Mouse (Mus musculus): Measurements from ENCODE around the gene Arhgap8.
"Not testable (repeated sequence)": the region's sequence is repeated elsewhere in the genome, so short reads cannot be mapped to it uniquely, and the experiment has no call there.

The Arhgap8 gene

DNA sequence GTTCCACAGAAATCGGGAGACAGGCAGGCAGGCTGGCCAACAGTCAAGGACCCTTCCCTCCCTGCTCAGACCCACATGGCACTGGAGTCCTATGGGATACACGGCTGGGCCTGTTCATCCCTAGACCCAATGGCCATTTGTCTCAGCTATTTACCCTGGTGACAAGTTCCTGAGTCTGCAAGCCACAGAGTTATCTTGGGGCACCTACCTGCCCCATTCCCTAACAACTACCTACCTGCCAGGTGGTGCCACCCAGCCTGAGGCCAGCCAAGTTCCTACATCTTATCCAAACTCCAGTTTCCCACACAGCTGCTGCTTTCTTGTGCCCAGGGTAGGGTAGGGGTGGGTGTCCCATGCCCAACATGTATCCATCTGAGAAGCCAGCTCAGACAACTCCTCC lies 21.7 kb upstream of the Arhgap8 start:
- in situ Hi-C loops (cut with MseI, MboI), result no loop called here

DNA sequence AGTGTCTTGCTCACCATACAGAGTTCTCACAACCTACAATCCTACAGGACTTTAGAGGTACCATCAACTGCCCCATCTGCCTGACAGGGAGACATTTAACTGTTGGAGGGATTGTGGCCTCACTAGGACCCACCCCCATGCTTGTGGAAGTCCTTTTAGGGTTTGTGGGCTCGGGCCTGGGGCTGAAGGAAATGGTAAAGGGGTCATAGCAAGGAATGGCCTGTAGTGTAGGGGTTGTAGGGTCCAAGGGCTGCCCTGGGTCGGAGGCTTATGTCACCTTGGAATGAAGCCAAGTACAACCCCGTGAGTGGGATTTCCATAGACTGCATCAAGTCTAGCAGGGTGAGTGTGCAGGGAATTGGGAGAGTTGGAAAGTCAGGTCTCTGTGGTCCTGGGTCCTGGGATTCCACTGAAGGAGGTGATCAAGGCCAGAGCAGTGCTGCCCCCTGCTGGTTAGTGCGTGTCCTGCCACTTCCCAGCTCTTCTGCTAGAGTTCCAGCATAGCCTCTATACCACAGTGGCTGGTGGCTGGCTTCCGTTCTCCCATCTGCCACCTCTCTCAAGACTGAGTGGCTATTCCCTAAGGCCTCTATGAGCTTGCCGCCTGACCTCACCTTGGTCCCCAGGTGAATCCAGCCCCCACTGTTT lies 19.6 kb upstream of the Arhgap8 start:
- in situ Hi-C loops (cut with MseI, MboI), result no loop called here

DNA sequence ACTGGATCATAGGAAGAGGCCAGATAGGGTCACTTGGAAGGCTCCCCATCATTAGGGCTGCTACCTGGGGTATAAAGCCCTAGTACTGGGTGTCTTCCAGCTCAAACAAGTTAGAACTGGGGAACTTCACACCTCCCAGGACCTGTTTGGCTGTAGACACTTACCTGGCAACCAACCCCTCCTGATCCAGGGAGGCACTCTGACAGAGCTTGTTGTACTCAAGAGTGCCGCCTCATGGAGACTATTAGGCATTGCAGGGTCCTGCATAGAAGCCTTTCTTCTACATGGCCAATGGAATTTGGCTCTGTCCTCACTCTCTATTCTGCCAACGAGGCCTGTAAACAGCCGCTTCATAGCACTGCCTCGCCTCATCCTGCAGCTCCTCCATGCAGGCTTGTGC lies 17.9 kb upstream of the Arhgap8 start:
- in situ Hi-C loops (cut with MseI, MboI), result no loop called here

DNA sequence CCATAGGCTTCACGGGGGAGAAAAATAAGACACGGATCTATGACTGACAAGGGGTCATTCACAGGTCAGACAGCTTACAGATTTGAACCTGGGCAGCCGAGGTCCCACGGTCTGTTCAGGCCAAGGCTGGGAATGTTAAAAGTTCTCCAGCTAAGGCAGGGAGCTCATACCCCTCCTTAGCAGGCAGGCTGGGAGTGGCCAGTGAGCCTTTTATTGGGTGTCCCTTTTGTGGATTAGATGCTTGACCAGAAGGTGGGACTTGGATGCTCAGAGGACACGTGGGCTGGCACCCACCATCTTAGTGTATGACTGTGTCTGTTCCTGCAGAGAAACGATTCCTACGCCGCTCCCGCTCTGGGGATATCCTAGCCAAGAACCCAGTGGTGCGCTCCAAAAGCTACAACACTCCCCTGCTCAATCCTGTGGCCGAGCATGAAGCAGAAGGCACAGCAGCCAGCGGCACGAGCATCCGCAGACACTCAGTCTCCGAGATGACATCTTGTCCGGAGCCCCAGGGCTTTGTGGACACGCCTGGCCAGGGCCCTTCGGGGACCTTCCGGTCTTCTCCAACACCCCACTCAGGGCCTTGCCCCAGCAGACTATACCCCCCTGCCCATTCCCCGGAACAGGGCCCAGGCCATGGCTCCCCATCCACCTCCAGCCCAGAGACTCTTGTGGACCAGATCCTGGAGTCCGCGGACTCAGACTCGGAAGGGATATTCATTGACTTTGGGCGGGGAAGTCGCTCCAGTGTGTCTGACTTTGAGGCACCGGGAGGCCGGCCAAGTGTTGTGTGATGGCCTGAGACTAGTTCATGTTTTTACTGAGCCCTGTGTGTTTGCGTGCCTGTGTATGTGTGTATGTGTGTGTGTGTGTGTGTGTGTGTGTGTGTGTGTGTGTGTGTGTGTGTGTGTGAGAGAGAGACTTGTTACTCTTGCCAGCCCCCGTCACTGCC lies 17.2 kb upstream of the Arhgap8 start:
- in situ Hi-C loops (cut with MseI, MboI), result no loop called here

- in situ Hi-C loops (cut with MseI, MboI), result no loop called here
These were observed 15.9 kb upstream of the Arhgap8 start for GRCm38 (mm10) chr15:84703992-84704391.

DNA sequence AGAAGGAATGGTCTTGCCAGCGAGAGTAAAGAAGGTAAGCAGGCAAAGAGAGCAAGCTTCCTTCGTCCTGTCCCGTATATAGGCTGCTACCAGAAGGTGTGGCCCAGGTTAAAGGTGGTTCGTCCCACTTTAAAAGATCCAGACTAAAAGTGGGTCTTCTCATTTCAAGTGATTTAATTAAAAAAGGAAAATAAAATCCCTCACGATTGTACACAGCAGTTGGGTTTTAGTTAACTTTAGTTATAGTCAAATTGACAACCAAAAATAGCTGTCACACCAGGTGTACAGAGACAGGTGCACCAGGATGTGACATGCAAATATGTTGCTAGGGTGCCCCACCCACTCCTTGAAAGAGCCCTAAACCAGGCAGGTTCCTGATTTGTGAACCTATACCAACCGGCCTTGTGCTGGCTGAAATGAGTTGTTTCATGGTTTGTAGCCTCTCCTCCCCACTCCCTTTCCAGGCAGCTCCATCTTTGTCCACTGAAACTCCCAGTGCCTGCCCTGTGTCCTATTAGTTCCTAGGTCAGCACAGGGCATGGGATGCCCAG lies 14.4 kb upstream of the Arhgap8 start:
- in situ Hi-C loops (cut with MseI, MboI), result no loop called here

GRCm38 (mm10) chr15:84706983-84707619 lies 12.8 kb upstream of the Arhgap8 start:
- in situ Hi-C loops (cut with MseI, MboI), result no loop called here

DNA sequence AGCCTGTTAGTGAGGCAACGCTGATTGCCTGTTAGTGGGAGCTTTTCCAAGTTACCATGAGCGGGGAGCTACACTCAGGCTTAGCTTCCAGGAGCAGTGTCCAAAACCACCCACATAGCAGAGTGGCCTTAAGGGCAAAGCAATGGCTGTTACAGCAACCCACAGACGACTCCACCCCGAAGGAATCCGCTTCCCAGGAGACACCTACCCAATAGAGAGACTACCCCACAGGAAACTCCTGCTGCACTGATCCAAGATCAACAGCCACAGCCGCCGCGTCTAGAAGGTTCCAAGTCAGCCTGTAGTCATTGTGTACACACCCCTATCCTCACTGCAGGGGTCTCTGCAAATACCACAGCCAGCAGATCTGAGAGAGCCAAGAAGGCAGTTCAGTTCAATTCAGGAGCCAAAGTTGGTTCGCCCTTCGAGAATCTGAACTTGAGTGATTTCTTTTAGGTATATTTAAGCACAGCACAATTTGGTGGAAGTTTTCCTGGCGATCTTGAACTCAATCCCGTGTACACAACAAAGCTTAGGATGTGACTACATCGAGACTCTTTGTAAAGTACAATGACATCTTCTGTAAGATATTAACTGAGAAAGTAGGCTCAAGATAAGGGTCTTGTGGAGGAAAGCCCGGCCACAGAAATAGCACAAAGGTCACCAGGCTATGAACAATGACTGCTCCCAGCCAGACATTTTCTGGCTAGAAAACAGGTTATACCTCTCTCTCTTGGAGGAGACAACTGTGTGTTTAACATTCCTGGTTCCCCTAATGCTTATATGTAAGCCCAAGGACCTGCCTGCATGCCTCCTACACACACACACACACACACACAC lies 7.1 kb upstream of the Arhgap8 start:
- in situ Hi-C loops (cut with MseI, MboI), result no loop called here

DNA sequence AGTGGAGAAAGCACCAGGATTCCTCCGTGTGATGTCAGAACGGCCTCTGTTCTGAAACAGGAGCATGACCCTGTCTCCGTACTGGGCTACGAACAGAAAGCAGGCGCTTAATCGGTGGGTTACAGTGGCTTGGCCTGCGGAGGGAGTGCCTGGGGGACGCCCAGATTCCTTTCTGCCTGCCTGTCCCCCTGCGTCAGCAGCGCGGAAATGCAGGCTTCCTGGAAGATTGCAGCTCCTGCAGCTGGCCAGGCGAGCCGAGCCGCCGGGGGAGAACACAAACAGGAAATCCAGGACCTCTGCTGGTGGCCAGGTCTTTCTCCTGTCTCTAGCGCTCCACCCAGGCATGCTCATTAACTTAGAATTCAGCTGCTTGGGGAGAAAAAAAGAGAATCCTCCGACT lies 5.1 kb upstream of the Arhgap8 start:
- in situ Hi-C loops (cut with MseI, MboI), result no loop called here

GRCm38 (mm10) chr15:84715132-84715531 lies 4.7 kb upstream of the Arhgap8 start:
- in situ Hi-C loops (cut with MseI, MboI), result no loop called here

GRCm38 (mm10) chr15:84717570-84718270 lies 2.1 kb upstream of the Arhgap8 start:
- in situ Hi-C loops (cut with MseI, MboI), result not testable (repeated sequence)

GRCm38 (mm10) chr15:84718785-84719184 lies 1.1 kb upstream of the Arhgap8 start:
- in situ Hi-C loops (cut with MseI, MboI), result no loop called here

- in situ Hi-C loops (cut with MseI, MboI), result no loop called here
These were observed 696 bp downstream of the Arhgap8 start for GRCm38 (mm10) chr15:84720291-84721204.

DNA sequence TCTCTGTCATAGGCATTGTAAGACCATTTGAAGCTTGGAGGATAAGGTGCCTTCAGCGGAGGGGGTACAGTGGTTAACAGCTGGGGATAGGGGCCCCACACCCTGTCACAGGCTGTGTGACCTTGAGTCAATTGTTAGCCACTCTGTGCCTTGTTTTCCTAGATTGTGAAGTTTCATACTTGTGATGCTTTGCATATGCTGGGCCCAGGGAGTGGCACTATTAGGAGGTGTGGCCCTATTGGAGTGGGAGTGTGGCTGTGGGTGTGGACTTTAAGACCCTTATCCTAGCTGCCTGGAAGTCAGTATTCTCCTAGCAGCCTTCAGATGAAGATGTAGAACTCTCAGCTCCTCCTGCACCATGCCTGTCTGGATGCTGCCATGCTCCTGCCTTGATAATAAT lies 3.8 kb downstream of the Arhgap8 start:
- in situ Hi-C loops (cut with MseI, MboI), result not testable (repeated sequence)

- in situ Hi-C loops (cut with MseI, MboI), result no loop called here
These were observed 4.3 kb downstream of the Arhgap8 start for GRCm38 (mm10) chr15:84724199-84724598.

GRCm38 (mm10) chr15:84729685-84730084 lies 9.8 kb downstream of the Arhgap8 start:
- in situ Hi-C loops (cut with MseI, MboI), result no loop called here

DNA sequence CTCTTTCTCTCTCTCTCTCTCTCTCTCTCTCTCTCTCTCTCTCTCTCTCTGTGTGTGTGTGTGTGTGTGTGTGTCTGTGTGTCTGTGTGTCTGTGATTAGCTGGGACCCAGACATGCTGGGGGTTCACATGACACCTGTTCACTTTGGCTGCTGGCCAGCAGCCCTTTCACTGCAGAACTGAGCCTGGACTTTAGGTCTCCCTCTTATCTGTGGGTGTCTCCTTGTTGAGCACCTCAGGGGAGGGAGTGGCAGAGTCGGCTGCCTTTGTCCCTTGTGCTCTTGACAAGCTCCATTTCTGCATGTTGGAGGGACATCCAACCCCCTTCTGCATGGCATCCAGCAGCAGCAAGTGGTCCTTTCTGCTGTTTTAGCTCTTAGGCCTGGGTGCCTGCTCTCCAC lies 11.0 kb downstream of the Arhgap8 start:
- in situ Hi-C loops (cut with MseI, MboI), result no loop called here

- in situ Hi-C loops (cut with MseI, MboI), result no loop called here
These were observed 12.0 kb downstream of the Arhgap8 start for GRCm38 (mm10) chr15:84731676-84732424.

GRCm38 (mm10) chr15:84732425-84732749 lies 12.5 kb downstream of the Arhgap8 start:
- in situ Hi-C loops (cut with MseI, MboI), result no loop called here
